Mouse (Mus musculus) frontal cortex, postnatal 36 days (tissue): ENCODE measurements around the gene 1700018B08Rik.

ENCODE experiments used
- DNase-seq, 2 experiments: peaks; one replicate each; pipeline ENCODE4 v3.0.0; 2022; ENCODE audit warnings: low spot score in 2 of 2

1700018B08Rik gene

DNA sequence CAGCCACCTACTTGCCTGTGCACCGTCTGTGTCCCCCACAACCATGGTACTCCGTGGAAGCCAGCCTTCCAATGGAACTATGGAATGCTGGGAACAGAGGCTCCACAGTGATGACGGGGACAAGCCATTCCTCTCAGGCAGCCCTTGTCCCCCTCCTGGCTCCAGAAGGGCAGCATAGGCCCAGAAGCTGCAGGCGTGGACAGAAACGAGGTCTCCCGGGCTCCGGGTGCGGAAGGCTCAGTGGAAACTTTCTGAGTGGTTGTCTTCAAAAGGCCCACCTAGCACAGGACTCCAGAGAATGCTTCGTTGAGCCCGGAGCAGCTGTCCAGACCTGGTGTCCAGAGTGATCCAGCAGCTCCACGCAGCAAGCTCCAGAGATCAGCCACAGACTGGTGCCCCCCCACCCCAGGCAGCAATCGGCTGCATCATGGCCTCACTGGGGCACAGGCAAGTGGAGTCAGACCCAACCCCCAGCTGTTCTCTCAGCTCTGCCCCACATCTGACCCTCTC, at the start of gene 1700018B08Rik:
Gene 1700018B08Rik (minus strand): TSS at position 45 of the 510 bp plus-strand sequence.
- no peak for DNase-seq

DNA sequence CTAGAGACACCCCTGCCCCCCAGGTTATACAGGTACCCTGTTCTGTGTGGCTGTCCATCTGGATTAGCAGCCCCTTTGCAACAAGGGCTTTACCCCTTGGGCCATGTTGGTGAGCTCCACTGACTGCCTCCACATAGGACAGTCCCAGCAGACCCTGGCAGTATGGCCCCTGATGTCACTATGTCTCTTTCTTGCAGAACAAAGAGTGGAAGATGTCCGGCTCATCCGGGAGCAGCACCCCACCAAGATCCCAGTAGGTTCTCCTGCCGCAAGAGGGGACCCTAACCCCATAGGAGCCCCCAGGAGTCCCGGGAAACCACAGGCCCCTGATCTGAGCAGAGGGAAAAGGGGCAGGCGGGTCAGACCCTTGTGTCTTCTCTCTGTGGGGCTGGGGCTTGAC, 49.2 kb upstream of the 1700018B08Rik start:
- no peak for DNase-seq

- DNase-seq, result no peak
Measured at GRCm38 (mm10) chr8:121591178-121592066, 47.3 kb upstream of the 1700018B08Rik start.

GRCm38 (mm10) chr8:121590203-121591177, 46.4 kb upstream of the 1700018B08Rik start, which contains the start of gene Map1lc3b:
Map1lc3b (plus strand) TSS chr8:121590361.
- peak; percentile 96 to 98 for DNase-seq

DNA sequence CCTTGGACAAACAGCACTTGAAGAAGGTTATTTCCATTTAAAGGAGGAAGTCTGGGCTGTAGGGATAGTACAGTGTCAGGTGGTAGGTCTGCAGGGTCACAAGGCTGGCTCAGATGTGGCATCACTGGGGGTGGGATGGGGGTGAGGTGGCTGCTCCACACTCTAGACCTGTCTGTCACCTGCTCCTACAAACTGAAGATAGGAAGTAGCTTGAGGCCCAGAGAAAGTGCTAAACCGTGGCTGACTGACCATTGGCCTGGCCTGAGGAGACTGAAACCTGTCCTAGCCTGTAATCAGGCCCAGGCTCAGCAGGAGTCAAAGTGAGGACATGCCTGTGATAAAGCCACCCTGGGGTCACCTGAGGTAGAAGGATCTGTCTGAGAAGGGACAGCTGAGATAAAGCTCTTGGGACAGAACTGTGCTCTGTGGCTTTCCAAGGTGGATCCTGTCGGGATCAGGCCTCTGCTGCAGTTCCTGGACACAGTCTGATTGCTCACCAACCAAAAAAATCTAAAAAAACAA, 45.1 kb upstream of the 1700018B08Rik start:
- DNase-seq, result no peak

GRCm38 (mm10) chr8:121588750-121589149, 44.6 kb upstream of the 1700018B08Rik start:
- DNase-seq, result no peak

DNA sequence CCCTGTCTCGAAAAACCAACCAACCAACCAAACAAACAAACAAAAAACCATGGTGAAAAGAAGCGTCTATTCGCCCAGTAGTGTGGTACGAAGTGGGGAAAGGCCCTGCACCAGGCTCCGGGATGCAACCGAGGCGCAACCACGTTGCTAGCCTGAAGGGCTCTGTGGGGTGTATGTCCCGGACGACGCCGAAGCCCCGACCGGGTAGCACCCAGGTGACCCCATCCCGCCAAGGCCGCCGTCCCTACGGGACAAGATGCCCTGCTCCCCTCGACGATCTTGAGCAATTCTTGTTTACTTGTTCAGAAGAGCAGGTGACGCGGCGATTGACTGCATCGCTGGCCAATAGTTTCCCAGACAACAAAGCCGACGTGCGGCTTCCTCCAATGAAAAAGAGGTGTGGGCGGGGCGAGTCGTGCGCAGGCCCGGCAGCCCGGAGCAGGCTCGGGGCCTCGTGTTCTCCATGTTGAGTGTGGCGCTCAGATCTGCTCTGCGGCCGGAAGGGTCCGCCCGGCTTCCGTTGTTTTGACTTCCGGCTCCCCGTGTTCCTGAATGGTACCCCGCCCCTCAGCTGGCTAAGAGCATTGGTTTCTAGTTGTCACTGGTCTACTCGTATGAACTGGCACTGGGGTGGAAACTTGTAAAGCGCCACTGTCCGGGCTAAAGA, 41.2 kb upstream of the 1700018B08Rik start:
- DNase-seq, result peak; percentile 99 to 100

- DNase-seq, result no peak
Measured at GRCm38 (mm10) chr8:121584730-121585129, 40.6 kb upstream of the 1700018B08Rik start.

- DNase-seq, result no peak
Measured at GRCm38 (mm10) chr8:121583653-121584052, 39.5 kb upstream of the 1700018B08Rik start.

- DNase-seq, result no peak
Measured at GRCm38 (mm10) chr8:121580465-121580864, 36.3 kb upstream of the 1700018B08Rik start.

DNA sequence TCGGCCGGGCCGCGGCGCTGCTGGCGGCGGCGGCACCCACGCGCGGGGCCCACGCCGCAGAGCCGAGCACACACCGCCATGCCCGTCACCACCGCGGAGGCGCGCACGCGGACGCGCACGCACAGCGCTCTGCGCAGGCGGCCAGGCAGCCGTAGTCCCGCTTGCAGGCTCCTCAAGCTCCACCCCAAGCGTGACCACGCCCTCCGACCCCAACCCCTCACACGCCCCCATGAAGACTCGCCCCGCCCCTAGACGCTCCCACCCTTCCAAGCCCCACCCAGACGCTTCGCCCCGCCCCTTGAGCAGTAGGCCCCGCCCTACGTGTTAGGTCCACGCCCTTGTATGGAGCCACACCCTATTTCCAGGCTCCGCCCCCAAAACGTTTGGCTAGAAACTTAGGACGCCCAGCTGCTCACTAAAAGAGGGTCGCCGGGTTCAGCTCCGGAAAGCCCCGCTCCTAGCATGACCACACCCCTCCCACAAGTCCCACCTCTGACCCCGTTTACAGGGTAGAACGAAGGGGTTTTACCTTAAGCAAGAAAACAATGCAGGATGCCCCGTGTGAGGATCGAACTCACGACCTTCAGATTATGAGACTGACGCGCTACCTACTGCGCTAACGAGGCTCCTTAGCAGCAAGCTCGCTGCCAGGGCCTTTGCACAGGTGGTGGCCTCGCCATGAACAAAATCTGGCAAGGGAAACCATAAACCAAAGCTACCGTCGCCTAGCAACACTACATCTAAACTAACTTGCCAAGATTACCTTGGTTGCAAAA, 34.7 kb upstream of the 1700018B08Rik start, which contains the start of gene Fbxo31:
Gene Fbxo31 (minus strand): TSS at position 131 of the 776 bp plus-strand sequence.
- peak; percentile 95 to 97 for DNase-seq

DNA sequence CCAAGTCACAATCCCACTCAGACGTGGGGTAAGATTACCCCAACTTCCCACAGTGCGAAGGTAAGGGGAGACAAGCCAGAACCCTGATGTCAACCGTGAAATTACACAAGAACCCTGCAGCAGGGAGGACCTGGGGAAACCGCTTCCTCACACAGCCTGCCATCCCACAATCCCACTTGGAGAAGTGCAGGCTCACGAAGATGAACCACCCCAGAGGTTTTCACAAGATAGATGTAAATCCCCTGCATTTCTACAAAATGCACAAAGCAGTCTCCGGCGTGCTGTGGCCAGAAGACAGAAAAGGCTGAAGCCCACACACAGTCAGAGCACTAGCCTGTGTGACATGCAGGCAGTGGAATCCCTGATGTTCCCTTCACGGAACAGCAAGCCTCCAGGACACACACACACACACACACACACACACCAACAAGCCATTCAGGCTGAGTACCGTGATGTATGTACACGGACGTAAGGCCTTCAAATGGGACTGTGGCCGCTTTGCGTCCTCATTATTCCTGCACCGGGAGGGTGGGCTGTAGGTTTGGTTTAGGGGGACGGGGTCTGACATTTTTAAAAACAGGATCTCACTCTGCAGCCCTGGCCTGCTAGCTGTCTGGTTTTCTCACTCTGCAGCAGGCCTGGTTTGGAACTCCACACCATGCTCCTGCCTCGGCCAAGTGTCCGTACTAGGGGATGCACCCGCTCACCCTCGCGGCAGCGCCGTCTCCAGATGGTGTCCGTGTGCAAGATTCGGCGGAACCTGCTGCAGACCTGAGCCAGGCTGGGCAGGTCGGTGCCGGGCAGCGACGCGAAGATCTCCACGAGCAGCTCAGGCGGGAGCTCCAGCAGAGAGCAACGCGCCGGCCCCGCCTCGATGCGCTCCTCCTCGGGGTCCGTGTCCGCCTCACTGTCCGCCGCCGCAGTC, 33.9 kb upstream of the 1700018B08Rik start:
- DNase-seq, result no peak

GRCm38 (mm10) chr8:121575661-121576060, 31.5 kb upstream of the 1700018B08Rik start:
- DNase-seq, result no peak

GRCm38 (mm10) chr8:121573275-121573674, 29.2 kb upstream of the 1700018B08Rik start:
- DNase-seq, result no peak

- no peak for DNase-seq
Measured at GRCm38 (mm10) chr8:121572121-121572520, 28.0 kb upstream of the 1700018B08Rik start.

GRCm38 (mm10) chr8:121570801-121571200, 26.7 kb upstream of the 1700018B08Rik start:
- DNase-seq, result no peak

DNA sequence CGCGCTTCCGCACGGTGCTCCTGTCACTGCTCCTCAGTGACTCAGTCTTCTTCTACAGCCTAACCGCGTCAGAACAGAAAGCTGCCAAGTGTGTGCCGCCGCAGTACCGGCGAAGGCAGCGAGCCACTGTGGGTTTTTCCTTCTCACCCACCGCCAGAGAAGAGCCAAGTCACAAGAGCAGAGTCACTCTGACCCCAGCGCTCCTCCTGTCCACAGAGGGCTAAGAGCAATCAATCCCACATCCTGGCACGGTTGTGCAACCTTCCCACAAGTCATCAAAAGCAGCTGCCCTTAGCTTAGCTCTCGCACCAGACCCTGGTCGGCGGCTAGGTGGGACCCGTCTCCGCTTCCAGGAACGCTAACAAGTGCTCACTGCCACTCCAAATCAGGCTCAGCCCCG, 26.2 kb upstream of the 1700018B08Rik start:
- DNase-seq, result no peak

GRCm38 (mm10) chr8:121568321-121568720, 24.2 kb upstream of the 1700018B08Rik start:
- DNase-seq, result no peak

- no peak for DNase-seq
Measured at GRCm38 (mm10) chr8:121563701-121564100, 19.6 kb upstream of the 1700018B08Rik start.
